Mouse (Mus musculus) granulocyte monocyte progenitor cell, adult 5-6 weeks (primary cell): Measurements from ENCODE around the gene Fzd10. TPM values are rescaled to one million over a fixed set of nuclear protein-coding genes. Genes with fewer than 3 reads are reported as not detected.

ENCODE experiments used
- total RNA-seq, 2 experiments: library from RNA; stranded (forward) in 1 of 2; stranded (reverse) in 1 of 2; fragments of 200-712, 200-1000 nt in 1 of 2; fragments of >200 nt in 1 of 2; fragmentation: Nextera tagmentation in 1 of 2; gene quantifications; 2 replicates each; pipeline ENCODE4 v1.2.3; 2014 to 2017

Gene Fzd10
- total RNA-seq, 2 experiments from 2014 or later, result not detected

Other genes starting within 250 kb of the Fzd10 start
- gene Tmem132d, start 167.8 kb upstream of the Fzd10 start, total RNA-seq (2014; fragmentation: Nextera tagmentation), result not detected in 2 replicates
- gene Tmem132d, start 167.8 kb upstream of the Fzd10 start, total RNA-seq (2017), result not detected in 2 replicates
- gene Piwil1, start 101.7 kb downstream of the Fzd10 start, total RNA-seq (2014; fragmentation: Nextera tagmentation), result not detected in 2 replicates
- not detected in 2 replicates for gene Piwil1, start 101.7 kb downstream of the Fzd10 start, total RNA-seq (2017)